Mouse (Mus musculus): ENCODE results near the gene Tulp1.

DNA sequence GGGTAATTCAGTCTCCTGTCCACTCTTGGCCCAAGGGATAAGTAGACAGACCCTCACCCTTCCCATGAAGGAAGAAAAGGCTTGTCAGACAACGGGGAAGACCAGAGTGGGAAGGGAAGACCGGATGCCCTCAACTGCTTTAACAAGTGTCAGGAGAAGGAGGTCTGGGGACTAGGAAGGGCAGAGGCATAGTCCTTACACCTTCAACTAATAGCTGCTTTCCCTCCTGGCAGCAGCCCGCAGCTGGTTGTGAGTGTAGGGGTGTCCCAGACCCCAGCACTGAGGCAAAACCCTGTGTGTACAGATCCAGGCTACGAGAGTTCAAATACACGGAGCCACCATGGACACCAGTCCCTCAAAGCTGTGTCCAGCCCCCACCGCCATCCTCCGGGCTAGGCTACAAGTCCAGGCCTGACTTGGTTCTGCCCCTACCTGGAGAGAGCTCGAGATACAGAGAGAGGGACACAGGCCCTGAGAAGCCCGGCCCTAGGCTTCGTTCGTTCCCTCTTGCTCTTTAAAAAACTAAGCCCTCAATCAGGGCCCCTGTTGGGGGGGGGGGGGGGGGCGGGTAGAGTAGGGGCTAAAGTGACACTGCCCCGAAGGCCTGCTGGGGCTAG is 15.7 kb downstream of the Tulp1 start:
- TF ChIP-seq POLR2A (IDR thresholded peaks at IDR 0.05; ENCODE audit: low read depth, low read length) (no peak), CTCF (IDR thresholded peaks at IDR 0.05; ENCODE audit: extremely low read depth, insufficient read length, insufficient replicate concordance, low read depth, low read length) (no peak)

All from small intestine, adult 2 months (tissue).